Mouse (Mus musculus) urinary bladder, postnatal 25 days (tissue): ENCODE measurements around the gene Atad1.
"Not testable (repeated sequence)": the region's sequence is repeated elsewhere in the genome, so short reads cannot be mapped to it uniquely, and the experiment has no call there.

Experiments used
- DNase-seq: peaks from one replicate; pipeline ENCODE4 v3.0.0; 2022; ENCODE audit warnings: low spot score

Atad1 gene

GRCm38 (mm10) chr19:32740641-32741345 lies 1.2 kb upstream of the Atad1 start:
- no peak for DNase-seq

GRCm38 (mm10) chr19:32737844-32738243 lies 1.7 kb downstream of the Atad1 start:
- DNase-seq: no peak

- DNase-seq: no peak
These were observed 6.7 kb downstream of the Atad1 start for GRCm38 (mm10) chr19:32732922-32733321.

GRCm38 (mm10) chr19:32729785-32730184 lies 9.8 kb downstream of the Atad1 start:
- DNase-seq: no peak

- DNase-seq: no peak
These were observed 12.9 kb downstream of the Atad1 start for GRCm38 (mm10) chr19:32726451-32727325.

- no peak for DNase-seq
These were observed 15.8 kb downstream of the Atad1 start for GRCm38 (mm10) chr19:32723817-32724216.

- no peak for DNase-seq
These were observed 19.3 kb downstream of the Atad1 start for GRCm38 (mm10) chr19:32720319-32720718.

GRCm38 (mm10) chr19:32717590-32717989 lies 22.0 kb downstream of the Atad1 start:
- no peak for DNase-seq

GRCm38 (mm10) chr19:32715681-32716080 lies 23.9 kb downstream of the Atad1 start:
- no peak for DNase-seq

- peak; percentile 61 for DNase-seq
These were observed 24.4 kb downstream of the Atad1 start for GRCm38 (mm10) chr19:32715201-32715600.

- DNase-seq: no peak
These were observed 26.1 kb downstream of the Atad1 start for GRCm38 (mm10) chr19:32713471-32713870.

GRCm38 (mm10) chr19:32712588-32713042 lies 27.0 kb downstream of the Atad1 start:
- DNase-seq: peak; percentile 58

GRCm38 (mm10) chr19:32711761-32712541 lies 27.6 kb downstream of the Atad1 start:
- DNase-seq: peak; percentile 97

GRCm38 (mm10) chr19:32710288-32710687 lies 29.3 kb downstream of the Atad1 start:
- DNase-seq: no peak

- no peak for DNase-seq
These were observed 30.6 kb downstream of the Atad1 start for GRCm38 (mm10) chr19:32708996-32709395.

- DNase-seq: no peak
These were observed 37.4 kb downstream of the Atad1 start for GRCm38 (mm10) chr19:32702191-32702590.

GRCm38 (mm10) chr19:32696674-32697073 lies 42.9 kb downstream of the Atad1 start:
- DNase-seq: no peak

- DNase-seq: no peak
These were observed 49.9 kb downstream of the Atad1 start for GRCm38 (mm10) chr19:32689724-32690123.

- DNase-seq: not testable (repeated sequence)
These were observed 51.4 kb downstream of the Atad1 start for GRCm38 (mm10) chr19:32688227-32688626.

- no peak for DNase-seq
These were observed 51.9 kb downstream of the Atad1 start for GRCm38 (mm10) chr19:32687721-32688120.

GRCm38 (mm10) chr19:32683081-32683480 lies 56.5 kb downstream of the Atad1 start:
- DNase-seq: no peak

GRCm38 (mm10) chr19:32680894-32681293 lies 58.7 kb downstream of the Atad1 start:
- DNase-seq: no peak
